ENCODE assay signal across 28 mouse cellular contexts in genomic region chr16:96491530-96491929, GRCm38 (mm10). TPM values are rescaled to one million over a fixed set of nuclear protein-coding genes. Genes with fewer than 3 reads are reported as not detected.
A peak's percentile ranks its signal among the peaks of the same experiment; 100 is the strongest.
DNase-seq lines count a peak whose midpoint lies in the region; ATAC-seq and TF ChIP-seq lines count a peak whose summit lies in the region.
"Had no signal": no experiment of that assay in that cellular context is flagged by ENCODE, and none has a peak within 500 bp of the region (broad histone marks: within the 10 kb centered on the region; RNA-seq: fewer than 3 reads in every experiment).

No protein-coding gene starts in this region.

- H3K9me3 ChIP-seq in forebrain, embryonic 14.5 days (replicated peaks; ENCODE audit: control insufficient read depth, low read length), result no peaks in the 10 kb centered on the region
- H3K9me3 ChIP-seq in forebrain, embryonic 10.5 days, result no peaks in the 10 kb centered on the region
- H3K9me3 ChIP-seq in midbrain, embryonic 15.5 days, result no peaks in the 10 kb centered on the region
- H3K9me3 ChIP-seq: hindbrain, embryonic 10.5 days; hindbrain, embryonic 13.5 days; intestine, embryonic 15.5 days had no signal

- H3K36me3 ChIP-seq in forebrain, embryonic 14.5 days (ENCODE audit: control insufficient read depth, insufficient read depth, low read length), result no peaks in the 10 kb centered on the region
- H3K36me3 ChIP-seq in forebrain, embryonic 10.5 days (replicated peaks), result no peaks in the 10 kb centered on the region
- H3K36me3 ChIP-seq in midbrain, embryonic 15.5 days (replicated peaks), result no peaks in the 10 kb centered on the region
- H3K36me3 ChIP-seq: G1E; hindbrain, embryonic 10.5 days; hindbrain, embryonic 13.5 days; intestine, embryonic 15.5 days had no signal

- no peaks in the 10 kb centered on the region for H3K27me3 ChIP-seq in forebrain, embryonic 14.5 days (replicated peaks; ENCODE audit: control insufficient read depth, insufficient read depth, low read length)
- H3K27me3 ChIP-seq in forebrain, embryonic 10.5 days (ENCODE audit: poor library complexity, severe bottlenecking), result no peaks in the 10 kb centered on the region
- H3K27me3 ChIP-seq in midbrain, embryonic 15.5 days (replicated peaks), result no peaks in the 10 kb centered on the region
- H3K27me3 ChIP-seq: hindbrain, embryonic 13.5 days; intestine, embryonic 15.5 days had no signal

- H3K27ac ChIP-seq in forebrain, embryonic 14.5 days (ENCODE audit: low read depth, low read length), result no peak overlapping the region
- H3K27ac ChIP-seq in forebrain, embryonic 10.5 days, result no peak overlapping the region
- H3K27ac ChIP-seq in midbrain, embryonic 15.5 days, result peak overlapping the region; percentile 21
- H3K27ac ChIP-seq: hindbrain, embryonic 10.5 days; hindbrain, embryonic 13.5 days; intestine, embryonic 15.5 days had no signal

- DNase-seq in forebrain, embryonic 14.5 days (ENCODE audit: low spot score), result peak; percentile 29
- DNase-seq in forebrain, embryonic 10.5 days (ENCODE audit: extremely low spot score, low spot score), result no peak
- DNase-seq in heart, adult 11 months, result peak; percentile 45
- DNase-seq in heart, postnatal 36 days, result no peak
- peak; percentile 74 for DNase-seq in brain, embryonic 14.5 days (ENCODE audit: low read depth)
- DNase-seq in right cerebral cortex, postnatal 4 days, result no peak
- DNase-seq in adrenal gland, adult 8-10 months, result no peak
- DNase-seq: adrenal gland, adult 2 months; adrenal gland, postnatal 25 days; B cell, adult 2 months; cerebellum, adult 18-20 months; cerebellum, adult 9-10 months; gastrocnemius, postnatal 10 days; gastrocnemius, postnatal 36 days; kidney, adult 11 months had no signal

- TF ChIP-seq CTCF in brain, embryonic 14.5 days (IDR thresholded peaks at IDR 0.05; ENCODE audit: borderline replicate concordance, extremely low read depth, insufficient read depth, insufficient read length), result no peak

- H3K4me1 ChIP-seq in forebrain, embryonic 14.5 days (ENCODE audit: control insufficient read depth, insufficient read depth, low read length), result no peaks in the 10 kb centered on the region
- no peaks in the 10 kb centered on the region for H3K4me1 ChIP-seq in forebrain, embryonic 10.5 days
- H3K4me1 ChIP-seq in midbrain, embryonic 15.5 days, result peaks cover 18% of the 10 kb centered on the region
- H3K4me1 ChIP-seq: intestine, embryonic 15.5 days had no signal

- 0 out of 2 replicates have a peak, but pooled peaks have one; percentile 26 for ATAC-seq in forebrain, embryonic 14.5 days
- ATAC-seq in midbrain, embryonic 15.5 days (replicated peaks), result peak; percentile 73
- ATAC-seq: hindbrain, embryonic 16.5 days; intestine, embryonic 15.5 days; Patski had no signal

- intact Hi-C loops in heart, postnatal 36 days (cut with DNase I), result no loop called here

- TF ChIP-seq POLR2A in brain, embryonic 14.5 days (IDR thresholded peaks at IDR 0.05; ENCODE audit: borderline replicate concordance, extremely low read depth, insufficient read depth, insufficient read length, poor library complexity, severe bottlenecking), result no peak

- 67% methylated on average over 3 of the region's 3 CpGs for WGBS in forebrain, embryonic 14.5 days
- 85% methylated on average over 3 of the region's 3 CpGs for WGBS in forebrain, embryonic 10.5 days
- 27% methylated on average over 3 of the region's 3 CpGs for WGBS in midbrain, embryonic 15.5 days

- no peak overlapping the region for H3K4me2 ChIP-seq in forebrain, embryonic 14.5 days (ENCODE audit: low read length)
- H3K4me2 ChIP-seq in midbrain, embryonic 15.5 days, result no peak overlapping the region
- H3K4me2 ChIP-seq: heart, embryonic 11.5 days; hindbrain, embryonic 13.5 days; intestine, embryonic 15.5 days had no signal

- H3K9ac ChIP-seq in forebrain, embryonic 14.5 days (ENCODE audit: low read length), result no peak overlapping the region
- H3K9ac ChIP-seq in midbrain, embryonic 15.5 days, result no peak overlapping the region
- H3K9ac ChIP-seq: hindbrain, embryonic 13.5 days; intestine, embryonic 15.5 days had no signal

- no peak overlapping the region for H3K4me3 ChIP-seq in forebrain, embryonic 14.5 days (ENCODE audit: low read depth, low read length)
- no peak overlapping the region for H3K4me3 ChIP-seq in forebrain, embryonic 10.5 days
- no peak overlapping the region for H3K4me3 ChIP-seq in midbrain, embryonic 15.5 days
- H3K4me3 ChIP-seq: hindbrain, embryonic 10.5 days; hindbrain, embryonic 13.5 days; intestine, embryonic 15.5 days had no signal

RNA-seq across cellular contexts. Expression of gene Pcp4, which starts 24.1 kb away (rescaled TPM):
- 204 and 211 TPM in 2 replicates for polyA plus RNA-seq in forebrain, embryonic 14.5 days (2014; fragmentation: Nextera tagmentation; extraction: Ambion mirVana)
- polyA plus RNA-seq in forebrain, embryonic 10.5 days (2016; fragmentation: Nextera tagmentation; extraction: Ambion mirVana), result 4.2 and 4.3 TPM in 2 replicates
- total RNA-seq in heart, postnatal 36 days (2021), result 1 to 10 TPM; 2.2 to 3.6 TPM
- polyA plus RNA-seq in brain, embryonic 14.5 days (2012; rRNA removed), result 76.6 and 125 TPM in 2 replicates
- polyA plus RNA-seq in midbrain, embryonic 15.5 days (2015; fragmentation: Nextera tagmentation; extraction: Ambion mirVana), result 386 and 419 TPM in 2 replicates
- total RNA-seq in adrenal gland, adult 8-10 months (2022), result 10 to 100 TPM in 2 of 4 experiments, 1 to 10 TPM in 2; 7.1 to 14.6 (median 9.6) TPM
- total RNA-seq: G1E; granulocyte monocyte progenitor cell, adult 5-6 weeks had no signal
- polyA plus RNA-seq: adrenal gland, adult 2 months; G1E; heart, postnatal 0 days had no signal

RNA-seq across cellular contexts. Expression of gene Itgb2l, which starts 48.1 kb away (rescaled TPM):
- 0.06 TPM in 1 of 2 replicates, not detected in the other for polyA plus RNA-seq in forebrain, embryonic 14.5 days (2014; fragmentation: Nextera tagmentation; extraction: Ambion mirVana)
- polyA plus RNA-seq in forebrain, embryonic 10.5 days (2016; fragmentation: Nextera tagmentation; extraction: Ambion mirVana), result not detected in 2 replicates
- not detected for total RNA-seq in heart, postnatal 36 days (2021)
- polyA plus RNA-seq in brain, embryonic 14.5 days (2012; rRNA removed), result 0.05 and 0.08 TPM in 2 replicates
- polyA plus RNA-seq in midbrain, embryonic 15.5 days (2015; fragmentation: Nextera tagmentation; extraction: Ambion mirVana), result 0.10 TPM in 1 of 2 replicates, not detected in the other
- not detected for total RNA-seq in adrenal gland, adult 8-10 months (2022)
- total RNA-seq: adrenal gland, adult 2 months; adrenal gland, postnatal 25 days; gastrocnemius, postnatal 36 days; heart, postnatal 25 days had no signal
- polyA plus RNA-seq: adrenal gland, adult 2 months; embryonic facial prominence, embryonic 11.5 days; G1E; heart, embryonic 14.5 days; heart, postnatal 0 days; hindbrain, embryonic 10.5 days; hindbrain, embryonic 13.5 days had no signal

Comparison
In these comparisons a context has a peak if more than half of its experiments do, and no peak if none do; other contexts are left out.
1. DNase-seq: peak in forebrain, embryonic 14.5 days (single experiment), heart, adult 11 months (single experiment) and brain, embryonic 14.5 days (single experiment); none in forebrain, embryonic 10.5 days (single experiment), heart, postnatal 36 days (0 of 2), right cerebral cortex, postnatal 4 days (single experiment) and adrenal gland, adult 8-10 months (single experiment).
2. RNA of gene Pcp4, which starts 24.1 kb away (polyA plus RNA-seq): 386 to 419 TPM in midbrain, embryonic 15.5 days, 204 to 211 TPM in forebrain, embryonic 14.5 days and 76.6 to 125 TPM in brain, embryonic 14.5 days; 4.2 to 4.3 TPM in forebrain, embryonic 10.5 days; every median in the first group is over 10 times any median in the second.